ENCODE assay signal across 8 mouse cellular contexts in genomic region chr7:97737638-97738456, GRCm38 (mm10). TPM values are rescaled to one million over a fixed set of nuclear protein-coding genes. Genes with fewer than 3 reads are reported as not detected.
DNase-seq lines count a peak whose midpoint lies in the region; ATAC-seq and TF ChIP-seq lines count a peak whose summit lies in the region.

Aqp11 (minus strand) TSS chr7:97738289.

- H3K9me3 ChIP-seq in CH12.LX (replicated peaks; ENCODE audit: low read length): no peaks in the 10 kb centered on the region
- H3K9me3 ChIP-seq in forebrain, embryonic 11.5 days (ENCODE audit: control insufficient read depth, low read length): no peaks in the 10 kb centered on the region
- no peaks in the 10 kb centered on the region for H3K9me3 ChIP-seq in heart, embryonic 15.5 days (replicated peaks)
- H3K9me3 ChIP-seq in liver, embryonic 15.5 days (replicated peaks): no peaks in the 10 kb centered on the region
- no peaks in the 10 kb centered on the region for H3K9me3 ChIP-seq in neural tube, embryonic 12.5 days
- no peaks in the 10 kb centered on the region for H3K9me3 ChIP-seq in stomach, postnatal 0 days (ENCODE audit: control insufficient read depth, low read length)

- peak; percentile 95 for ATAC-seq in forebrain, embryonic 11.5 days (replicated peaks; ENCODE audit: low FRiP score)
- ATAC-seq in heart, embryonic 15.5 days (replicated peaks; ENCODE audit: insufficient number of reproducible peaks, insufficient read depth, low FRiP score, low read depth): peak; percentile 97
- peak; percentile 93 for ATAC-seq in liver, embryonic 15.5 days (ENCODE audit: insufficient read depth)
- ATAC-seq in neural tube, embryonic 12.5 days (ENCODE audit: low FRiP score, low read depth): peak; percentile 95
- ATAC-seq in stomach, postnatal 0 days (ENCODE audit: low FRiP score, low TSS enrichment): peak; percentile 93

- no peak for TF ChIP-seq CTCF in CH12.LX (conservative IDR thresholded peaks at IDR 0.05 in 1 of 2, IDR thresholded peaks at IDR 0.05 in 1 of 2; ENCODE audit: low read depth in 2 of 2, low read length in 2 of 2)
- no peak for TF ChIP-seq CTCF in stomach, postnatal 0 days (IDR thresholded peaks at IDR 0.05; ENCODE audit: low read depth)

- no peaks in the 10 kb centered on the region for H3K36me3 ChIP-seq in CH12.LX (replicated peaks in 1 of 2; ENCODE audit: control insufficient read depth in 1 of 2, insufficient read depth in 1 of 2, low read length in 1 of 2)
- no peaks in the 10 kb centered on the region for H3K36me3 ChIP-seq in forebrain, embryonic 11.5 days (ENCODE audit: control insufficient read depth, insufficient read depth, low read length)
- H3K36me3 ChIP-seq in heart, embryonic 15.5 days: no peaks in the 10 kb centered on the region
- no peaks in the 10 kb centered on the region for H3K36me3 ChIP-seq in liver, embryonic 15.5 days (replicated peaks)
- no peaks in the 10 kb centered on the region for H3K36me3 ChIP-seq in neural tube, embryonic 12.5 days
- no peaks in the 10 kb centered on the region for H3K36me3 ChIP-seq in stomach, postnatal 0 days (ENCODE audit: control insufficient read depth, insufficient read depth, low read length)

- dilution Hi-C loops in CH12.LX (cut with MboI; ENCODE audit: extremely low pct_ligation_motif_present, extremely low pct_unique_long_range_greater_than_20kb, low sequenced_read_pairs): no loop called here

- peak within 1 kb of the TSS; percentile 53 for H3K4me2 ChIP-seq in CH12.LX (ENCODE audit: insufficient read depth, low read depth, poor library complexity, severe bottlenecking)
- H3K4me2 ChIP-seq in forebrain, embryonic 11.5 days (ENCODE audit: low read depth, low read length, severe bottlenecking): peak within 1 kb of the TSS; percentile 80
- peak within 1 kb of the TSS; percentile 96 for H3K4me2 ChIP-seq in heart, embryonic 15.5 days
- peak within 1 kb of the TSS; percentile 98 for H3K4me2 ChIP-seq in liver, embryonic 15.5 days
- H3K4me2 ChIP-seq in neural tube, embryonic 12.5 days (replicated peaks): peak within 1 kb of the TSS; percentile 93
- H3K4me2 ChIP-seq in stomach, postnatal 0 days (replicated peaks; ENCODE audit: low read depth): peak within 1 kb of the TSS; percentile 93

- peak; percentile 62 for TF ChIP-seq POLR2A in CH12.LX (IDR thresholded peaks at IDR 0.05; ENCODE audit: low read depth, low read length)

- in situ Hi-C loops in CH12.LX (cut with MboI; ENCODE audit: low pct_ligation_motif_present, low pct_unique_long_range_greater_than_20kb, low sequenced_read_pairs): no loop called here

- WGBS in forebrain, embryonic 11.5 days: under 1% methylated on average over 60 of the region's 64 CpGs
- under 1% methylated on average over 55 of the region's 64 CpGs for WGBS in heart, embryonic 15.5 days
- 1% methylated on average over 57 of the region's 64 CpGs for WGBS in liver, embryonic 15.5 days (ENCODE audit: insufficient replicate concordance)
- WGBS in neural tube, embryonic 12.5 days: under 1% methylated on average over 57 of the region's 64 CpGs
- under 1% methylated on average over 55 of the region's 64 CpGs for WGBS in stomach, postnatal 0 days

- DNase-seq in CH12.LX (ENCODE audit: extremely low read depth): peak; percentile 61
- DNase-seq in c-Kit-positive CD71-negative TER-119-negative erythroid progenitor cells, embryonic 14.5 days (ENCODE audit: low read depth): peak; percentile 79
- DNase-seq in forebrain, embryonic 11.5 days (ENCODE audit: low spot score): peak; percentile 94
- peak; percentile 95 for DNase-seq in kidney, postnatal 14 days
- DNase-seq in stomach, postnatal 0 days (ENCODE audit: low spot score): peak; percentile 92

- TF ChIP-seq RAD21 in CH12.LX (IDR thresholded peaks at IDR 0.05; ENCODE audit: low read depth, low read length): no peak

- H3K27ac ChIP-seq in CH12.LX (ENCODE audit: insufficient read depth, low read depth): no peak within 1 kb of the TSS
- no peak within 1 kb of the TSS for H3K27ac ChIP-seq in forebrain, embryonic 11.5 days (ENCODE audit: low read depth, low read length)
- H3K27ac ChIP-seq in heart, embryonic 15.5 days: peak within 1 kb of the TSS; percentile 46
- peak within 1 kb of the TSS; percentile 76 for H3K27ac ChIP-seq in liver, embryonic 15.5 days (replicated peaks)
- H3K27ac ChIP-seq in neural tube, embryonic 12.5 days: no peak within 1 kb of the TSS
- peak within 1 kb of the TSS; percentile 36; the same call in 1 of the 2 replicates for H3K27ac ChIP-seq in stomach, postnatal 0 days (replicated peaks)

- H3K4me1 ChIP-seq in CH12.LX (ENCODE audit: control insufficient read depth in 1 of 2, insufficient read depth in 2 of 2): peaks cover 4 to 7% of the 10 kb centered on the region in 2 experiments
- no peaks in the 10 kb centered on the region; the same call in 1 of the 2 replicates for H3K4me1 ChIP-seq in forebrain, embryonic 11.5 days (replicated peaks; ENCODE audit: control insufficient read depth, insufficient read depth, low read length)
- peaks cover 9% of the 10 kb centered on the region for H3K4me1 ChIP-seq in heart, embryonic 15.5 days (replicated peaks)
- peaks cover 86% of the 10 kb centered on the region for H3K4me1 ChIP-seq in liver, embryonic 15.5 days (replicated peaks)
- H3K4me1 ChIP-seq in neural tube, embryonic 12.5 days: peaks cover 17% of the 10 kb centered on the region
- no peaks in the 10 kb centered on the region for H3K4me1 ChIP-seq in stomach, postnatal 0 days (replicated peaks; ENCODE audit: control insufficient read depth, insufficient read depth)

- no peaks in the 10 kb centered on the region for H3K79me2 ChIP-seq in CH12.LX (replicated peaks; ENCODE audit: control insufficient read depth, extremely low read depth, insufficient read depth, poor library complexity, severe bottlenecking)

- peak within 1 kb of the TSS; percentile 49 to 65 (median 61) for H3K4me3 ChIP-seq in CH12.LX (replicated peaks in 1 of 3; ENCODE audit: low read depth in 2 of 3, low read length in 2 of 3, poor library complexity in 1 of 3)
- peak within 1 kb of the TSS; percentile 56 for H3K4me3 ChIP-seq in forebrain, embryonic 11.5 days (ENCODE audit: low read depth, low read length)
- peak within 1 kb of the TSS; percentile 63 for H3K4me3 ChIP-seq in heart, embryonic 15.5 days
- peak within 1 kb of the TSS; percentile 81 for H3K4me3 ChIP-seq in liver, embryonic 15.5 days (replicated peaks)
- H3K4me3 ChIP-seq in neural tube, embryonic 12.5 days: peak within 1 kb of the TSS; percentile 64
- H3K4me3 ChIP-seq in stomach, postnatal 0 days (ENCODE audit: low read depth, low read length): peak within 1 kb of the TSS; percentile 65

- TF ChIP-seq EP300 in CH12.LX (IDR thresholded peaks at IDR 0.05; ENCODE audit: low read length): no peak
- TF ChIP-seq EP300 in stomach, postnatal 0 days (optimal IDR thresholded peaks at IDR 0.05): no peak

- H3K9ac ChIP-seq in CH12.LX (ENCODE audit: insufficient read depth, low read depth): peak within 1 kb of the TSS; percentile 23; the same call in 1 of the 2 replicates
- peak within 1 kb of the TSS; percentile 65 for H3K9ac ChIP-seq in forebrain, embryonic 11.5 days (ENCODE audit: low read length)
- H3K9ac ChIP-seq in heart, embryonic 15.5 days: peak within 1 kb of the TSS; percentile 58
- peak within 1 kb of the TSS; percentile 74 for H3K9ac ChIP-seq in liver, embryonic 15.5 days
- peak within 1 kb of the TSS; percentile 69 for H3K9ac ChIP-seq in neural tube, embryonic 12.5 days
- peak within 1 kb of the TSS; percentile 65 for H3K9ac ChIP-seq in stomach, postnatal 0 days (ENCODE audit: low read length)

- no peaks in the 10 kb centered on the region for H3K27me3 ChIP-seq in CH12.LX (replicated peaks)
- no peaks in the 10 kb centered on the region for H3K27me3 ChIP-seq in forebrain, embryonic 11.5 days (ENCODE audit: control insufficient read depth, insufficient read depth, low read length)
- 0 out of 2 replicates have a peak, but pooled peaks cover 6% of the 10 kb centered on the region for H3K27me3 ChIP-seq in heart, embryonic 15.5 days
- H3K27me3 ChIP-seq in liver, embryonic 15.5 days: no peaks in the 10 kb centered on the region
- no peaks in the 10 kb centered on the region for H3K27me3 ChIP-seq in neural tube, embryonic 12.5 days (replicated peaks)
- H3K27me3 ChIP-seq in stomach, postnatal 0 days (ENCODE audit: control insufficient read depth, insufficient read depth, low read length): no peaks in the 10 kb centered on the region

TF ChIP-seq in CH12.LX, 34 proteins besides CTCF, POLR2A, EP300 and RAD21 (continues in another document):
- TF ChIP-seq MAZ (IDR thresholded peaks at IDR 0.05; ENCODE audit: low read depth, low read length) (peak; percentile 69; the same call in 1 of the 2 replicates), GABPA (IDR thresholded peaks at IDR 0.05; ENCODE audit: insufficient replicate concordance, low read depth, low read length) (no peak), MAFK (IDR thresholded peaks at IDR 0.05; ENCODE audit: insufficient replicate concordance, low read length) (no peak), BHLHE40 (IDR thresholded peaks at IDR 0.05; ENCODE audit: low read depth, low read length) (no peak), TCF12 (IDR thresholded peaks at IDR 0.05; ENCODE audit: low read depth, low read length) (peak; percentile 40; the same call in 1 of the 2 replicates), SMC3 (IDR thresholded peaks at IDR 0.05; ENCODE audit: low read depth, low read length) (no peak), MEF2A (IDR thresholded peaks at IDR 0.05; ENCODE audit: borderline replicate concordance, low read depth, low read length) (no peak), SIN3A (IDR thresholded peaks at IDR 0.05; ENCODE audit: low read length) (0 out of 2 replicates have a peak, but pooled peaks have one; percentile 15), NRF1 (IDR thresholded peaks at IDR 0.05; ENCODE audit: low read depth, low read length) (peak; percentile 88), E2F4 (IDR thresholded peaks at IDR 0.05; ENCODE audit: insufficient replicate concordance, low read depth, low read length) (no peak), CHD1 (IDR thresholded peaks at IDR 0.05; ENCODE audit: low read depth, low read length) (no peak), RCOR1 (conservative IDR thresholded peaks at IDR 0.05; ENCODE audit: low read depth, low read length) (no peak), MAX (IDR thresholded peaks at IDR 0.05; ENCODE audit: low read length) (peak; percentile 24; the same call in 1 of the 2 replicates), ZMIZ1 (IDR thresholded peaks at IDR 0.05; ENCODE audit: low read depth, low read length) (0 out of 2 replicates have a peak, but pooled peaks have one; percentile 30)

RNA-seq across cellular contexts. Expression of gene Aqp11, which starts in this region (rescaled TPM):
- total RNA-seq in CH12.LX (2012; rRNA removed) (0.42 and 0.89 TPM in 2 replicates), CH12.LX (2014; rRNA removed) (0.28 and 0.46 TPM in 2 replicates)
- polyA plus RNA-seq in CH12.LX (2012; ENCODE audit: insufficient read length, low read depth): 1.0 and 2.0 TPM in 2 replicates
- polyA plus RNA-seq in forebrain, embryonic 11.5 days (2014; fragmentation: Nextera tagmentation; extraction: Ambion mirVana): 4.6 and 4.8 TPM in 2 replicates
- polyA plus RNA-seq in heart, embryonic 15.5 days (2015; fragmentation: Nextera tagmentation; extraction: Ambion mirVana): 3.0 and 11.9 TPM in 2 replicates
- polyA plus RNA-seq in liver, embryonic 15.5 days (2015; fragmentation: Nextera tagmentation; extraction: Ambion mirVana): 30.3 and 34.6 TPM in 2 replicates
- 7.3 and 7.7 TPM in 2 replicates for polyA plus RNA-seq in neural tube, embryonic 12.5 days (2016; fragmentation: Nextera tagmentation; extraction: Ambion mirVana)
- polyA plus RNA-seq in stomach, postnatal 0 days (2015; fragmentation: Nextera tagmentation; extraction: Ambion mirVana): 22.0 and 22.2 TPM in 2 replicates

Comparison
In these comparisons a context has a peak if more than half of its experiments do, and no peak if none do; other contexts are left out.
1. H3K27ac ChIP-seq: peak in heart, embryonic 15.5 days (single experiment), liver, embryonic 15.5 days (single experiment) and stomach, postnatal 0 days (single experiment); none in CH12.LX (single experiment), forebrain, embryonic 11.5 days (single experiment) and neural tube, embryonic 12.5 days (single experiment).
2. H3K9ac ChIP-seq: peak in every context shown above with its lines; median percentile 74 in liver, embryonic 15.5 days; 69 in neural tube, embryonic 12.5 days; 65 in forebrain, embryonic 11.5 days; 65 in stomach, postnatal 0 days; 58 in heart, embryonic 15.5 days; 23 in CH12.LX.
3. Peak in every context shown above with its lines, with median percentiles within 50 percentile points of each other: DNase-seq, H3K4me2 ChIP-seq, H3K4me3 ChIP-seq and ATAC-seq.